Mouse (Mus musculus) thymus, adult 2 months (tissue): ENCODE measurements around the gene Tcp11l1.

Experiments used
- CTCF ChIP-seq: fragments of 200-500 bp; IDR thresholded peaks from 2 replicates; pipeline ENCODE4 v1.5.1; 2012; ENCODE audit warnings: mild to moderate bottlenecking, control low read depth, low read length, moderate library complexity, borderline replicate concordance; ENCODE audit not compliant: control insufficient read depth, poor library complexity, insufficient read depth; ENCODE audit errors: extremely low read depth
- POLR2A ChIP-seq: fragments of 200-500 bp; IDR thresholded peaks from 2 replicates; pipeline ENCODE4 v1.6.1; 2012; ENCODE audit warnings: mild to moderate bottlenecking, low read length, control low read depth, moderate library complexity; ENCODE audit not compliant: control insufficient read depth, poor library complexity, insufficient read depth; ENCODE audit errors: extremely low read depth

GRCm38 (mm10) chr2:104658659-104659058, 53.3 kb downstream of the Tcp11l1 start:
- TF ChIP-seq POLR2A, result no peak
- no peak for TF ChIP-seq CTCF
